Mouse (Mus musculus) effector memory CD4-positive, alpha-beta T cell, adult 5 months (primary cell): ENCODE results near the gene Foxa2. TPM values are rescaled to one million over a fixed set of nuclear protein-coding genes. Genes with fewer than 3 reads are reported as not detected.

Experiments used
- polyA plus RNA-seq: library from polyadenylated mRNA; unstranded; fragments of 100-300 nt; shearing (Covaris generic); gene quantifications from one replicate; pipeline ENCODE4 v1.2.1, GENCODE M21; 2017

Foxa2 gene
- polyA plus RNA-seq, result not detected

DNA sequence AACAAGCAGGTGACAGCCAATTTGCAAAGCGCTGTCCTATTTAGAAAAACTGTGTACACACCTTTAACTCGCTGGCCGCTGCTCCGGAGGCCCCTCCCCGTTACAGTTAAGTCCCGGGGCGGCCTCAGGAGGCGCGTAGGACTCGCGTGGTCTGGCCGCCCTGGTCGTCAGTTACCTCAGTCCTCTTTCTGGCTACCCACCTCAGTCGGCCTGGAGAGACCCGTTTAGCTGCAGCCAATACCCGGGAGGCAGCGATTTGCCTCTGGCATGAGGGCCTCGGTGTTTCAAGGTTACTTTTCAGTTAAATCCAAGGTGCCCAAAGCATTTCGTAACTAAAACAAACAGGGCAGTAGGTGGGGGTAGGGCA, at the start of gene Foxa2:
Gene Foxa2, minus strand, starts transcription at position 171 of the 367 bp plus-strand sequence.

